Mouse (Mus musculus): Measurements from ENCODE around the gene Thumpd1.

Gene Thumpd1

DNA sequence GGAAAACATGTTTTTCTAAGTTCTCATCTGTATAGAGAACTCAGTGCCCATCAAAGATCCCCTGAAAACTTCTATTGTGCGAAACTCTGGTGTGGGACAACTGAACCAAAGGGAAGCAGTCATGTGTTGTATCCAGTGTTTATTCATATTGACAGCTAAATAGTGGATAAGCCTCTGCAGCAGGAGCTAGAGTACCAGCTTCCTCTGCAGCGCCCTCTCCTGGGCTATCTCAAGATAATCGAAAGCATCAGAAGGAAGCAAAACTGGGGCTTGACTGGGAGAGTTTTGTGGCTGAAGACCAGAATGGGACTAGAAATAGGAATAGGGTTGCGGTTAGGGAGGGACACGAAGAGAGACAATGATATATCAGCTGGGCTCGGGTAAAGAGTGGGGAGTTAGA is 49.7 kb downstream of the Thumpd1 start:
- peak in 1 of 2 experiments; percentile 2 for DNase-seq (ENCODE audit: low spot score in 2 of 2)

DNA sequence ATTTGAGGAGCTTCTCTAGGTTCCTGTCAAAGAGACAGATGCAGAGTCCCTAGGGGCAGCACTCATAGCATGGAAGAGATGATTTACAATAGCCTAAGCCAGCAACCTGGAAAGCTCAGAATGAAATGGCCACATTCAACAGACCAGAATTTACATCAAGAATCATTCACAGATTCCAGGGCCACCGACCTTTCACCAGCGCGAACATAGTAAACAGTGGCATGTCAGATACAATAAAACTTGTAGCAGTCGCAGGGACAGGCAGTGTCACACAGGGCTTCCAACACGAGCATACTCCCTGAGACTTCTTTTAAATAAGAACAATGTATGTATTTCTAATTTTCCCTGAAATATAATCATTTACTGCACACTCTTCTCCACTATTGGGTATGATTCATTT is 50.2 kb downstream of the Thumpd1 start:
- DNase-seq (ENCODE audit: low spot score in 2 of 2) = no peak

DNA sequence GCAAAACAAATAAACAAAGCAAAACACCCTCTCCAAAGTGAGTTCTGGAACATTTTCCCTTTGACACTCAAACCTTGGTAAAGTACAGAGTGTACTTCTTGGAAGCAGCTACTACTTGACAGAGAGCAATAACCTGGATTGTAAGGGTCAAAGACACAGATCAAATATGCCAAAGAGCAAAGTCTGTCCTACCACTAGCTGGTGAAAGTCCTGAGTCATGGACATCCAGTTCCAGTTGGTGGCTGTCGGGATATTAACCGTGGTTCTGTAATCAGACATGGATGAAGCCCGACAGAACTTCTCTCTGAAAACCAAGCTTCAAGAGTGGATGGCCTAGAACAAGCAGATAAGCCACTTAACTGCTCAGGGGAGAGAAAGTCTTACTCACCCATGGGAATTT is 52.7 kb downstream of the Thumpd1 start:
- DNase-seq (ENCODE audit: low spot score in 2 of 2) = no peak

Data from urinary bladder, postnatal 36 days (tissue).